Mouse (Mus musculus) heart, embryonic 10.5 days (tissue): ENCODE data around the gene Psma3. TPM values are rescaled to one million over a fixed set of nuclear protein-coding genes. Genes with fewer than 3 reads are reported as not detected.

Source experiments
- DNase-seq: peaks from one replicate; pipeline ENCODE4 v3.0.0-alpha.2; 2017; ENCODE audit warnings: low spot score
- H3K27ac ChIP-seq: fragments of 300-500 bp; sonication (generic); 2 replicates; pipeline ENCODE4 v1.5.1; 2016; ENCODE audit warnings: mild to moderate bottlenecking
- H3K27me3 ChIP-seq: fragments of 300-500 bp; sonication (generic); 2 replicates; pipeline ENCODE4 v1.6.1; 2016; ENCODE audit warnings: mild to moderate bottlenecking; ENCODE audit not compliant: poor library complexity, insufficient read depth, severe bottlenecking
- H3K36me3 ChIP-seq: fragments of 300-500 bp; sonication (generic); 2 replicates; pipeline ENCODE4 v1.6.1; 2016; ENCODE audit warnings: mild to moderate bottlenecking, moderate library complexity
- H3K4me1 ChIP-seq: fragments of 300-500 bp; sonication (generic); 2 replicates; pipeline ENCODE4 v1.6.1; 2016; ENCODE audit warnings: mild to moderate bottlenecking
- H3K4me3 ChIP-seq: fragments of 300-500 bp; sonication (generic); 2 replicates; pipeline ENCODE4 v1.5.1; 2016; ENCODE audit warnings: mild to moderate bottlenecking, moderate library complexity
- H3K9me3 ChIP-seq: fragments of 300-500 bp; sonication (generic); 2 replicates; pipeline ENCODE4 v1.6.1; 2016; ENCODE audit warnings: mild to moderate bottlenecking, moderate library complexity
- WGBS: fragments of 180-500 bp; shearing (Covaris S2); methylation state at CpG from one replicate; pipeline ENCODE4 v1.1.7; 2016; 5-methylcytosine and 5-hydroxymethylcytosine counted together
- polyA plus RNA-seq: library from polyadenylated mRNA; unstranded; fragments of >200 nt; fragmentation: Nextera tagmentation; extraction: Ambion mirVana; gene quantifications from 2 replicates; pipeline ENCODE4 v1.2.1, GENCODE M21; 2016

Psma3 gene
- polyA plus RNA-seq, 1 experiment from 2014 or later, result 568 TPM

GRCm38 (mm10) chr12:70969485-70970184, 4.8 kb upstream of the Psma3 start:
- H3K27me3 ChIP-seq, result no peaks in the 10 kb centered on the region
- H3K9me3 ChIP-seq, result no peaks in the 10 kb centered on the region
- peak overlapping the region; percentile 54 for H3K4me3 ChIP-seq
- peak; percentile 82 for DNase-seq
- H3K4me1 ChIP-seq, result peaks cover 7% of the 10 kb centered on the region
- H3K27ac ChIP-seq, result peak overlapping the region; percentile 77
- no peaks in the 10 kb centered on the region for H3K36me3 ChIP-seq
- 6% methylated on average over 17 of the region's 17 CpGs for WGBS

- Histone ChIP-seq H3K27ac (peak overlapping the region; percentile 97; the same call in 1 of the 2 replicates), H3K27me3 (no peaks in the 10 kb centered on the region), H3K4me1 (peaks cover 11% of the 10 kb centered on the region), H3K9me3 (no peaks in the 10 kb centered on the region), H3K4me3 (peak overlapping the region; percentile 99), H3K36me3 (peaks cover 5% of the 10 kb centered on the region)
- DNase-seq, result no peak
- WGBS, result 88% methylated on average over 4 of the region's 4 CpGs
Observed at GRCm38 (mm10) chr12:70973831-70974230, 590 bp upstream of the Psma3 start.

GRCm38 (mm10) chr12:70975406-70975805, 985 bp downstream of the Psma3 start:
- H3K4me1 ChIP-seq, result peaks cover 11% of the 10 kb centered on the region
- H3K4me3 ChIP-seq, result peak overlapping the region; percentile 99
- no peaks in the 10 kb centered on the region for H3K27me3 ChIP-seq
- 21% methylated on average over 10 of the region's 10 CpGs for WGBS
- H3K27ac ChIP-seq, result peak overlapping the region; percentile 97
- no peaks in the 10 kb centered on the region for H3K9me3 ChIP-seq
- no peak for DNase-seq
- peaks cover 21% of the 10 kb centered on the region for H3K36me3 ChIP-seq

- DNase-seq, result no peak
- Histone ChIP-seq H3K9me3 (no peaks in the 10 kb centered on the region), H3K4me1 (peaks cover 11% of the 10 kb centered on the region), H3K27me3 (no peaks in the 10 kb centered on the region), H3K36me3 (peaks cover 26% of the 10 kb centered on the region), H3K27ac (no peak overlapping the region), H3K4me3 (peak overlapping the region; percentile 99)
- 61% methylated on average over 3 of the region's 3 CpGs for WGBS
Observed at GRCm38 (mm10) chr12:70975891-70976290, 1.5 kb downstream of the Psma3 start.

- Histone ChIP-seq H3K4me1 (peaks cover 11% of the 10 kb centered on the region), H3K9me3 (no peaks in the 10 kb centered on the region), H3K36me3 (peaks cover 43% of the 10 kb centered on the region), H3K27ac (no peak overlapping the region), H3K27me3 (no peaks in the 10 kb centered on the region), H3K4me3 (no peak overlapping the region)
- DNase-seq, result no peak
- WGBS, result 87% methylated on average over 7 of the region's 7 CpGs
Observed at GRCm38 (mm10) chr12:70978345-70978744, 3.9 kb downstream of the Psma3 start.

GRCm38 (mm10) chr12:70984855-70985550, 10.6 kb downstream of the Psma3 start:
- 95% methylated on average over 7 of the region's 7 CpGs for WGBS
- Histone ChIP-seq H3K9me3 (no peaks in the 10 kb centered on the region), H3K4me1 (no peaks in the 10 kb centered on the region), H3K27ac (no peak overlapping the region), H3K4me3 (no peak overlapping the region), H3K36me3 (peaks cover 90% of the 10 kb centered on the region), H3K27me3 (no peaks in the 10 kb centered on the region)
- DNase-seq, result no peak

GRCm38 (mm10) chr12:70997225-70997624, 22.8 kb downstream of the Psma3 start:
- H3K27me3 ChIP-seq, result no peaks in the 10 kb centered on the region
- no peak overlapping the region for H3K27ac ChIP-seq
- no peaks in the 10 kb centered on the region for H3K9me3 ChIP-seq
- no peak overlapping the region for H3K4me3 ChIP-seq
- DNase-seq, result peak; percentile 45
- H3K4me1 ChIP-seq, result 0 out of 2 replicates have a peak, but pooled peaks cover 6% of the 10 kb centered on the region
- 90% methylated on average over 5 of the region's 5 CpGs for WGBS
- H3K36me3 ChIP-seq, result peaks cover 56% of the 10 kb centered on the region

- H3K27ac ChIP-seq, result no peak overlapping the region
- DNase-seq, result no peak
- H3K36me3 ChIP-seq, result peaks cover 42% of the 10 kb centered on the region
- no peaks in the 10 kb centered on the region for H3K27me3 ChIP-seq
- H3K9me3 ChIP-seq, result no peaks in the 10 kb centered on the region
- no peak overlapping the region for H3K4me3 ChIP-seq
- WGBS, result 56% methylated on average over 5 of the region's 5 CpGs
- 0 out of 2 replicates have a peak, but pooled peaks cover 6% of the 10 kb centered on the region for H3K4me1 ChIP-seq
Observed at GRCm38 (mm10) chr12:70999423-70999903, 25.0 kb downstream of the Psma3 start.

- no peak overlapping the region for H3K4me3 ChIP-seq
- H3K9me3 ChIP-seq, result no peaks in the 10 kb centered on the region
- H3K36me3 ChIP-seq, result peaks cover 43% of the 10 kb centered on the region
- DNase-seq, result no peak
- 79% methylated on average over 1 of the region's 1 CpGs for WGBS
- H3K4me1 ChIP-seq, result peaks cover 8% of the 10 kb centered on the region; the same call in 1 of the 2 replicates
- no peak overlapping the region for H3K27ac ChIP-seq
- H3K27me3 ChIP-seq, result no peaks in the 10 kb centered on the region
Observed at GRCm38 (mm10) chr12:71000344-71000743, 25.9 kb downstream of the Psma3 start.

GRCm38 (mm10) chr12:71001456-71001855, 27.0 kb downstream of the Psma3 start:
- Histone ChIP-seq H3K36me3 (peaks cover 43% of the 10 kb centered on the region), H3K27ac (no peak overlapping the region)

GRCm38 (mm10) chr12:71003760-71004426, 29.5 kb downstream of the Psma3 start:
- Histone ChIP-seq H3K27me3 (no peaks in the 10 kb centered on the region), H3K4me3 (no peak overlapping the region), H3K4me1 (peaks cover 15% of the 10 kb centered on the region; the same call in 1 of the 2 replicates), H3K9me3 (no peaks in the 10 kb centered on the region), H3K36me3 (peaks cover 58% of the 10 kb centered on the region), H3K27ac (no peak overlapping the region)
- DNase-seq, result no peak
- 86% methylated on average over 5 of the region's 6 CpGs for WGBS

More at GRCm38 (mm10) chr12:71001456-71001855, 27.0 kb downstream of the Psma3 start:
- Histone ChIP-seq H3K27me3 (no peaks in the 10 kb centered on the region), H3K4me1 (peaks cover 15% of the 10 kb centered on the region; the same call in 1 of the 2 replicates), H3K9me3 (no peaks in the 10 kb centered on the region), H3K4me3 (no peak overlapping the region)
- WGBS, result 87% methylated on average over 6 of the region's 6 CpGs
- no peak for DNase-seq

GRCm38 (mm10) chr12:71006141-71006540, 31.7 kb downstream of the Psma3 start:
- H3K27ac ChIP-seq, result no peak overlapping the region
- H3K4me3 ChIP-seq, result no peak overlapping the region
- peaks cover 13% of the 10 kb centered on the region; the same call in 1 of the 2 replicates for H3K4me1 ChIP-seq
- WGBS, result 88% methylated on average over 6 of the region's 6 CpGs
- H3K9me3 ChIP-seq, result no peaks in the 10 kb centered on the region
- no peaks in the 10 kb centered on the region for H3K27me3 ChIP-seq
- no peak for DNase-seq
- peaks cover 64% of the 10 kb centered on the region for H3K36me3 ChIP-seq
